Mouse (Mus musculus): ENCODE results near the gene Pds5b.

GRCm38 (mm10) chr5:150668731-150669130, 4.8 kb upstream of the Pds5b start:
- TF ChIP-seq CTCF (IDR thresholded peaks at IDR 0.05 in 2 of 3, conservative IDR thresholded peaks at IDR 0.05 in 1 of 3; ENCODE audit: control insufficient read depth in 1 of 3, insufficient read depth in 1 of 3, low read depth in 2 of 3, low read length in 3 of 3, poor library complexity in 1 of 3, severe bottlenecking in 1 of 3), result no peak
- TF ChIP-seq RAD21 (IDR thresholded peaks at IDR 0.05; ENCODE audit: low read depth, low read length), result no peak
- no peak for TF ChIP-seq EP300 (IDR thresholded peaks at IDR 0.05; ENCODE audit: low read depth in 1 of 2, low read length in 2 of 2)
- TF ChIP-seq GATA1 (IDR thresholded peaks at IDR 0.05; ENCODE audit: low read depth, low read length), result no peak
- no peak for TF ChIP-seq HCFC1 (IDR thresholded peaks at IDR 0.05; ENCODE audit: low read depth, low read length)
- no peak for TF ChIP-seq POLR2AphosphoS5 (IDR thresholded peaks at IDR 0.05; ENCODE audit: borderline replicate concordance, low read depth, low read length)
- no peak for TF ChIP-seq TBP (IDR thresholded peaks at IDR 0.05; ENCODE audit: low read depth, low read length)
- no peak for TF ChIP-seq POLR2A (IDR thresholded peaks at IDR 0.05; ENCODE audit: control insufficient read depth in 1 of 2, insufficient read depth in 1 of 2, low read depth in 1 of 2, low read length in 2 of 2, poor library complexity in 1 of 2)
- no peak for TF ChIP-seq ELF1 (IDR thresholded peaks at IDR 0.05; ENCODE audit: low read depth, low read length)
- TF ChIP-seq USF1 (IDR thresholded peaks at IDR 0.05; ENCODE audit: low read depth, low read length), result no peak
- no peak for TF ChIP-seq ZC3H11A (IDR thresholded peaks at IDR 0.05; ENCODE audit: low read depth, low read length)
- TF ChIP-seq UBTF (IDR thresholded peaks at IDR 0.05; ENCODE audit: borderline replicate concordance, insufficient read depth, low read depth, low read length), result no peak
- TF ChIP-seq CHD1 (IDR thresholded peaks at IDR 0.05; ENCODE audit: low read depth, low read length), result no peak
